Mouse (Mus musculus): ENCODE measurements around the gene Oosp2.

Oosp2 gene

DNA sequence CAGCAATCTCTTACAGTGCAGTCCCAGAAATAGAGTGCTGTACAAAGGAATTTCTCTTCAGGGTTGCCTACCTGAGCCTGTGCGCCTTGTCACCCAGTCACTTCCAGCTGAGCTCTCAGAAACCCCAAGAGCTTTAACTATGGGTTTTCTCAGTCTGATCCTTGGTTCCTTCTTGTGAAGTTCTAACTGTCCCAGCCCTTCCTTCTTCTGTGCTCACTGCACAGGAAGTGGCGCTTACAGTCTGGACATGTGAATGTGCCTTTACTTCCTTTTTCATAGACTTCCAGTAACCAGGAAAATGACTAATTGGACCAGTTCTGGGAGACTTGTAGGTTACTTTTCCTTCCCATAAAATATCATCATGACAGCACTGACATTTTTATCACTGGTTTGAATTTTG, 55.8 kb downstream of the Oosp2 start, which contains the start of gene Ms4a6d:
Ms4a6d (minus strand) TSS at position 247 of the 400 bp plus-strand sequence.
- DNase-seq (ENCODE audit: low read depth, low spot score), result peak; percentile 1

DNA sequence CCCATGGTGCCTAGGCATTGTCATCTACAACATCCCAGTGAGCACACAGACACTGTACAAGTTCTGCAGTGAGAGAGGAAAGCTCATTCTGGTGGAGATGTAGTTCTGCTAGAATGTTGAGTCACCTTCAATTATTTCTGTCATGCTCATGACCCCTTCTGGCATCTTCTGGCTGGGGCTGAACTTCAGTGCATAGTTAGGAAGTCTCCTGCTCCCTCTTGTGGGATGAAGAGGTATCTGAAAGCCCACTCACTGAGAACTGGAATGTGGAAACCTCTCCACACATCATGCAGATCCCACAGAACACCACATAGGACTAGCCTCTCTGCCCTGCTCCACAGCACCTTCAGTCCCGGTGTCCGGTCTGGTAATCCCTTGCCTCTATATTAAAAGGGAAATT, 58.3 kb downstream of the Oosp2 start:
- peak; percentile 58 for DNase-seq (ENCODE audit: low read depth, low spot score)

DNA sequence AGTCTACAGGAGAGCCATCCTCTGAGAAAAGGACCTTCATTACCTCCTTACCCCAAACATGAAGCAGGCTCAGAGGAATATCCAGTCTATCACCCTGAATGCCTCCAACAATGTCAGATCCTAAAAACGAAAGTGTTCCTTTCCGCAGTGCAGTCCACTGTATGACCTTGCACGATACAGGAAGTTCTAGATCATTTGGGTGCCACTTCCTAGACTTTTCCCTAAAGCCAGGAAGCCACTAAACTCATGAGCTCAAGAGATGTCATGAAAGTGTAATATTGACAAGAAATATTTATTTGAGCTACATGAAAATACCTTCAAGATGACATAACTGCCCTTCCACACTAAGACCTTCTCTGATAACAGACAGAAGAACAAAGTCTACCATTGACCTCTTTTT, 59.0 kb downstream of the Oosp2 start:
- no peak for DNase-seq (ENCODE audit: low read depth, low spot score)

Measured in brain, adult 2 months (tissue).